Mouse (Mus musculus) heart, embryonic 11.5 days (tissue): ENCODE measurements around the gene Mfrp. TPM values are rescaled to one million over a fixed set of nuclear protein-coding genes. Genes with fewer than 3 reads are reported as not detected.

Experiments used
- ATAC-seq: fragments of 200-750 bp; cut with Nextera tagmentation; replicated peaks from 2 replicates; pipeline ENCODE4 v1.8.0; 2017; ENCODE audit warnings: moderate library complexity; ENCODE audit not compliant: insufficient number of reproducible peaks, low FRiP score, low TSS enrichment
- H3K27ac ChIP-seq: fragments of 300-500 bp; sonication (generic); 2 replicates; pipeline ENCODE4 v1.5.1; 2014; ENCODE audit warnings: mild to moderate bottlenecking, low read depth, low read length
- H3K27me3 ChIP-seq: fragments of 300-500 bp; sonication (generic); 2 replicates; pipeline ENCODE4 v1.6.1; 2014; ENCODE audit warnings: mild to moderate bottlenecking, low read length, mixed read lengths; ENCODE audit not compliant: control insufficient read depth, insufficient read depth
- H3K36me3 ChIP-seq: fragments of 300-500 bp; sonication (generic); 2 replicates; pipeline ENCODE4 v1.6.1; 2014; ENCODE audit warnings: mild to moderate bottlenecking, low read length, moderate library complexity, mixed read lengths; ENCODE audit not compliant: control insufficient read depth, insufficient read depth
- H3K4me1 ChIP-seq: fragments of 300-500 bp; sonication (generic); 2 replicates; pipeline ENCODE4 v1.6.1; 2014; ENCODE audit warnings: low read length; ENCODE audit not compliant: control insufficient read depth, insufficient read depth
- H3K4me2 ChIP-seq: fragments of 300-500 bp; sonication (generic); 2 replicates; pipeline ENCODE4 v1.6.1; 2014; ENCODE audit warnings: mild to moderate bottlenecking, moderate library complexity
- H3K4me3 ChIP-seq: fragments of 300-500 bp; sonication (generic); 2 replicates; pipeline ENCODE4 v1.5.1; 2014; ENCODE audit warnings: low read depth, low read length
- H3K9ac ChIP-seq: fragments of 300-500 bp; sonication (generic); 2 replicates; pipeline ENCODE4 v1.6.1; 2014; ENCODE audit warnings: mild to moderate bottlenecking, low read depth, low read length, moderate library complexity
- H3K9me3 ChIP-seq: fragments of 300-500 bp; sonication (generic); replicated peaks from 2 replicates; pipeline ENCODE4 v1.6.1; 2016; ENCODE audit warnings: low read length; ENCODE audit not compliant: control insufficient read depth
- WGBS: fragments of 180-500 bp; shearing (Covaris S2); extraction: QIAGEN DNeasy Blood & Tissue Kit; methylation state at CpG from one replicate; pipeline ENCODE4 v1.1.7; 2014; ENCODE audit not compliant: insufficient replicate concordance; 5-methylcytosine and 5-hydroxymethylcytosine counted together
- polyA plus RNA-seq: library from polyadenylated mRNA; unstranded; fragments of >200 nt; fragmentation: Nextera tagmentation; extraction: Ambion mirVana; gene quantifications from 2 replicates; pipeline ENCODE4 v1.2.1, GENCODE M21; 2014

The Mfrp gene
- polyA plus RNA-seq, 1 experiment from 2014 or later, result 0.16 TPM

DNA sequence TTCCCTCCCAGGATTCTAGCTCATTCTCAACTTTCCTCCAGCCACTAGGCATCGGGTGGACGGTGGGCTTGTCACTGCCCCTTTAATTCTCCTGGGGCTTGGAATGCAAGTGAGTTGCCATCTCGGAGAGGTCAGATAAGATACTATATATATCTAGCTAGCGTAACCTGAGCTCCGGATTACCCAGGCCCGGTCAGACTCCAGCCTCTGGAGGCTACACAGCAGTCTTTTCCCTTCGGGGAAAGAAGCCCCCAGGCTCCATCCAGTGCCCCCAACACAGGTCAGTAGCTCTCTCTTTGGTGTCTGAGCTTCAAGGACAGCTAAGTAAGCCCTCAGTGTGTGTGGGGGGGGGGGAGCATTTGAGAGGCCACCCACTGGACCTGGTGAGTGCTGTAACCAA lies 32.3 kb upstream of the Mfrp start:
- Histone ChIP-seq H3K4me2 (peak overlapping the region; percentile 59), H3K27ac (peak overlapping the region; percentile 88), H3K4me3 (peak overlapping the region; percentile 44), H3K9ac (peak overlapping the region; percentile 77), H3K27me3 (no peaks in the 10 kb centered on the region), H3K9me3 (no peaks in the 10 kb centered on the region), H3K4me1 (peaks cover 45% of the 10 kb centered on the region), H3K36me3 (no peaks in the 10 kb centered on the region)
- ATAC-seq, result no peak
- WGBS, result 4% methylated on average over 7 of the region's 7 CpGs

- Histone ChIP-seq H3K4me2 (peak overlapping the region; percentile 59), H3K27me3 (no peaks in the 10 kb centered on the region), H3K36me3 (no peaks in the 10 kb centered on the region), H3K9me3 (no peaks in the 10 kb centered on the region), H3K4me3 (peak overlapping the region; percentile 44), H3K4me1 (peaks cover 45% of the 10 kb centered on the region), H3K27ac (peak overlapping the region; percentile 46; the same call in 1 of the 2 replicates), H3K9ac (peak overlapping the region; percentile 77)
- ATAC-seq, result no peak
- 37% methylated on average over 14 of the region's 14 CpGs for WGBS
Measured at GRCm38 (mm10) chr9:44070113-44070843, 31.3 kb upstream of the Mfrp start.

GRCm38 (mm10) chr9:44070844-44071231 lies 30.7 kb upstream of the Mfrp start:
- 20% methylated on average over 8 of the region's 8 CpGs for WGBS
- H3K36me3 ChIP-seq, result no peaks in the 10 kb centered on the region
- H3K4me1 ChIP-seq, result peaks cover 46% of the 10 kb centered on the region
- ATAC-seq, result no peak
- no peaks in the 10 kb centered on the region for H3K9me3 ChIP-seq
- no peaks in the 10 kb centered on the region for H3K27me3 ChIP-seq
- H3K9ac ChIP-seq, result peak overlapping the region; percentile 77
- peak overlapping the region; percentile 44 for H3K4me3 ChIP-seq
- H3K4me2 ChIP-seq, result peak overlapping the region; percentile 59
- H3K27ac ChIP-seq, result peak overlapping the region; percentile 12; the same call in 1 of the 2 replicates

DNA sequence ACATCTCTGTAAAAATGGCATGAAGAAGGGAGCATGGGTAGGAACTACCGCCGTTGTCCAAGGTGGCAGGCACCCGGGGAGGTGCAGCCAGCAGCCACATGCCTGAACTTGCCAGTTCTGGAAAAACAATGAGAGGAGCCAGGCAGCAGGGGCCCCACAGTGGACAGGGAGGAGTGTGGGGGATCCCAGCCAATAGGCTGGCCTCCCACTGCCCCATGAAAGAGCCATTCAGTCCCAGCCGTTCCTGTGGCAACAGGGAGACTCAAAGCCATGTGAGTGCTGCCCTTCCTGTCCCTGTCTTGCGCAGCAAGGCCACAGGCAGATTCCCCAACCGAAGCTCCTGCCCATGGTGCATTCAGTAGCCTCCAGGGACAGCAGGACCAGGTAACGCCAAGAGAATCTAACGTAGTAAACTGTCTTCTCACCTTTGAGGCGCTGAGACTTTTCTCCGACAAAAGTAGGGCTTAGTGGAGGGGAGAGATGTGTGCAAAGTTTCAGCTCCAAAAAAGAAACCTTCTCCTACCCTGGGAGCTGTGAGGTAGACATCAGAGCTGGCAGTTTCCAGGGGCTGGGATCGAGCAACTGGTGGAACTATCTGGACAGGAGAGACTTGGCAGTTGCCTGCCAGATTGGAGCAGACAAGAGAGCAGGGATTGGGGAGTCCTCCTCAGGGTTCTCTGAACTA lies 29.5 kb upstream of the Mfrp start:
- H3K27ac ChIP-seq, result 0 out of 2 replicates have a peak overlapping the region, but pooled peaks have one; percentile 7
- peak overlapping the region; percentile 59 for H3K4me2 ChIP-seq
- no peaks in the 10 kb centered on the region for H3K27me3 ChIP-seq
- H3K4me3 ChIP-seq, result no peak overlapping the region
- H3K36me3 ChIP-seq, result no peaks in the 10 kb centered on the region
- no peaks in the 10 kb centered on the region for H3K9me3 ChIP-seq
- H3K4me1 ChIP-seq, result peaks cover 51% of the 10 kb centered on the region
- H3K9ac ChIP-seq, result peak overlapping the region; percentile 36; the same call in 1 of the 2 replicates
- no peak for ATAC-seq
- WGBS, result 23% methylated on average over 11 of the region's 11 CpGs

DNA sequence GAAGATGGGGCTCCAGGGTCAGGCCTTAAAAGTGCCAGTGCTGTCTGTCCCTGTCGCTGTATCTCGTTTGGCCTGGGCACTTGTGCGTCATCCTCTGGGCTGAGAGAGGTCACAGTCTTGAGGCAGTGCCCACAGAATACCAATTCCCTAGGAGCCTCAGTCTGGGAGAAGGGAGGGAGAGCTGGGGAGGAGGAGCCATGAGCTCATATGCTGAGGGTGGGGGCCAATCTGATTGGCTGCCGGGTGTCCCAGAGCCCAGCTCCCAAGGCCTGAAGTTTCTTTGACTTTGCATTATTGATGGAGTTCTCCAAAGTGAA lies 29.0 kb upstream of the Mfrp start:
- Histone ChIP-seq H3K4me3 (no peak overlapping the region), H3K4me2 (peak overlapping the region; percentile 59)

GRCm38 (mm10) chr9:44073115-44073514 lies 28.4 kb upstream of the Mfrp start:
- no peak for ATAC-seq
- 50% methylated on average over 5 of the region's 5 CpGs for WGBS

More for the DNA sequence above, 29.0 kb upstream of the Mfrp start:
- H3K27ac ChIP-seq, result no peak overlapping the region
- no peaks in the 10 kb centered on the region for H3K36me3 ChIP-seq
- WGBS, result 32% methylated on average over 4 of the region's 4 CpGs
- H3K9me3 ChIP-seq, result no peaks in the 10 kb centered on the region
- no peaks in the 10 kb centered on the region for H3K27me3 ChIP-seq
- no peak overlapping the region for H3K9ac ChIP-seq
- ATAC-seq, result no peak
- H3K4me1 ChIP-seq, result peaks cover 53% of the 10 kb centered on the region

DNA sequence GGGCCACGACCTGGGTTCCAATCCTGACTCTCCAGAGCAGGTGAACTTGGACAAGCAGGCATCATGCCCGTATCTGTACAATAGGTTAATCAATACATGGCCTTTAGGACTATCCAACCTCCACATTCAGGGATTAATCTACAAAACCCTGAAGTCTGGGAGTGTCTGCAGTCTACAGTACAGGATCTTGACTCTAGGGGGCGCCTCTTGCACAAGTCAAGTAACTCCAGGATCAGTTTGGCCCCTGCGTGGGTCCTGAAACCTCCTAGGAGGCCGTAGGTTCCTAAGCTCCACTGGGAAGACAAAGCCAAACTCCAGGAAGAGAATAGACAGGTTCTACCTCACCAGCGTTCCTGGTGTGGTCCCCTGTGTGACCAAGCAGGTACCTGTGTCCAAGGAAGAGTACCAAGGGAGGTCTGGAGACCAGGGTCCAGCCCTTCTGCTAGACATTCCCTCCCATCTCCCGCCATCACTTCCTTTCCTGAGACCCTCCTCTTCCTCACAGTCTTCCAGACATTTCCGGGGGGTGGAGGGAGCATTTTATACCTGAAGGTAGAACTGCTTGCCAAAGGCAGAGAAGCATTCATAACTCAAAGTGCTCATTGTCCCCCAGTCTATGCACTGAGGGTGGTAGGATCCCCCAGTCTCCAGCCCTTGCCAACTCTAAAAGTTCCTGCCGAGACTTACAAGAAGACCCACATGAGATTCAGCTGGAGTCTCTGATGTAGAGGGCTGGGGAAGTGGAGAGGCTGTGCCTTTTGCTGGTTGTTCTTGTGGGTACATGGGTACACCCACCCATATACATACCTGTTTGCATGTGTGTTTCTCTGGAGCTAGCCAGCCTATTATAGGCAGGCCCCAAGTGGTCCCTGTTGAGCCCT lies 26.9 kb upstream of the Mfrp start:
- Histone ChIP-seq H3K4me3 (no peak overlapping the region), H3K9ac (no peak overlapping the region), H3K27ac (no peak overlapping the region), H3K4me2 (no peak overlapping the region), H3K4me1 (peaks cover 61% of the 10 kb centered on the region), H3K36me3 (no peaks in the 10 kb centered on the region), H3K27me3 (no peaks in the 10 kb centered on the region), H3K9me3 (no peaks in the 10 kb centered on the region)
- 56% methylated on average over 9 of the region's 9 CpGs for WGBS
- ATAC-seq, result no peak

More at GRCm38 (mm10) chr9:44073115-44073514, 28.4 kb upstream of the Mfrp start:
- H3K4me3 ChIP-seq, result no peak overlapping the region
- H3K27ac ChIP-seq, result 0 out of 2 replicates have a peak overlapping the region, but pooled peaks have one; percentile 3
- peak overlapping the region; percentile 59; the same call in 1 of the 2 replicates for H3K4me2 ChIP-seq
- H3K9me3 ChIP-seq, result no peaks in the 10 kb centered on the region
- H3K9ac ChIP-seq, result no peak overlapping the region
- no peaks in the 10 kb centered on the region for H3K36me3 ChIP-seq
- no peaks in the 10 kb centered on the region for H3K27me3 ChIP-seq
- peaks cover 55% of the 10 kb centered on the region for H3K4me1 ChIP-seq

GRCm38 (mm10) chr9:44075276-44075995 lies 26.1 kb upstream of the Mfrp start:
- no peak overlapping the region for H3K4me2 ChIP-seq
- no peaks in the 10 kb centered on the region for H3K9me3 ChIP-seq
- no peak overlapping the region for H3K4me3 ChIP-seq
- no peaks in the 10 kb centered on the region for H3K36me3 ChIP-seq
- no peak for ATAC-seq
- 71% methylated on average over 24 of the region's 24 CpGs for WGBS
- peaks cover 60% of the 10 kb centered on the region for H3K4me1 ChIP-seq
- no peak overlapping the region for H3K27ac ChIP-seq
- no peaks in the 10 kb centered on the region for H3K27me3 ChIP-seq
- no peak overlapping the region for H3K9ac ChIP-seq
